Mouse (Mus musculus) forebrain, postnatal 0 days (tissue): Measurements from ENCODE around the gene Vgf. TPM values are rescaled to one million over a fixed set of nuclear protein-coding genes. Genes with fewer than 3 reads are reported as not detected.

Experiments
- ATAC-seq: fragments of 200-750 bp; cut with Nextera tagmentation; 2 replicates; pipeline ENCODE4 v1.8.0; 2017; ENCODE audit warnings: mild to moderate bottlenecking, moderate library complexity
- DNase-seq: peaks from one replicate; pipeline ENCODE4 v3.0.0-alpha.2; 2015
- H3K27ac ChIP-seq: fragments of 300-500 bp; sonication (generic); 2 replicates; pipeline ENCODE4 v1.5.1; 2014; ENCODE audit warnings: low read depth, mild to moderate bottlenecking, antibody characterized with exemption, low read length, moderate library complexity, mixed read lengths
- H3K27me3 ChIP-seq: fragments of 300-500 bp; sonication (generic); 2 replicates; pipeline ENCODE4 v1.6.1; 2014; ENCODE audit warnings: mild to moderate bottlenecking, low read length, mixed read lengths; ENCODE audit not compliant: insufficient read depth
- H3K36me3 ChIP-seq: fragments of 300-500 bp; sonication (generic); 2 replicates; pipeline ENCODE4 v1.6.1; 2014; ENCODE audit warnings: mild to moderate bottlenecking, moderate library complexity; ENCODE audit not compliant: insufficient read depth
- H3K4me1 ChIP-seq: fragments of 300-500 bp; sonication (generic); 2 replicates; pipeline ENCODE4 v1.6.1; 2014; ENCODE audit warnings: antibody characterized with exemption; ENCODE audit not compliant: insufficient read depth
- H3K4me2 ChIP-seq: fragments of 300-500 bp; sonication (generic); 2 replicates; pipeline ENCODE4 v1.6.1; 2014; ENCODE audit warnings: low read depth, mild to moderate bottlenecking, moderate library complexity
- H3K4me3 ChIP-seq: fragments of 300-500 bp; sonication (generic); 2 replicates; pipeline ENCODE4 v1.5.1; 2014; ENCODE audit warnings: low read depth, low read length, mixed read lengths
- H3K9ac ChIP-seq: fragments of 300-500 bp; sonication (generic); 2 replicates; pipeline ENCODE4 v1.6.1; 2014; ENCODE audit warnings: mild to moderate bottlenecking
- H3K9me3 ChIP-seq: fragments of 300-500 bp; sonication (generic); 2 replicates; pipeline ENCODE4 v1.6.1; 2016; ENCODE audit warnings: low read length
- CTCF ChIP-seq: sonication (generic); IDR thresholded peaks from 2 replicates; pipeline ENCODE4 v1.5.1; 2016; ENCODE audit warnings: antibody characterized with exemption, control low read depth, low read depth
- WGBS: fragments of 180-500 bp; shearing (Covaris S2); extraction: QIAGEN DNeasy Blood & Tissue Kit; methylation state at CpG from one replicate; pipeline ENCODE4 v1.1.7; 2014; 5-methylcytosine and 5-hydroxymethylcytosine counted together
- polyA plus RNA-seq: library from polyadenylated mRNA; unstranded; fragments of >200 nt; fragmentation: Nextera tagmentation; extraction: Ambion mirVana; gene quantifications from 2 replicates; pipeline ENCODE4 v1.2.1, GENCODE M21; 2015
- total RNA-seq: library from RNA; depleted of rRNA; stranded (reverse); fragments of >200 nt; gene quantifications from 2 replicates; pipeline ENCODE4 v1.2.3, GENCODE M21; 2014; rRNA removed

The Vgf gene
- 82.7 and 116 TPM in 2 replicates for total RNA-seq
- 26.7 and 40.0 TPM in 2 replicates for polyA plus RNA-seq

DNA sequence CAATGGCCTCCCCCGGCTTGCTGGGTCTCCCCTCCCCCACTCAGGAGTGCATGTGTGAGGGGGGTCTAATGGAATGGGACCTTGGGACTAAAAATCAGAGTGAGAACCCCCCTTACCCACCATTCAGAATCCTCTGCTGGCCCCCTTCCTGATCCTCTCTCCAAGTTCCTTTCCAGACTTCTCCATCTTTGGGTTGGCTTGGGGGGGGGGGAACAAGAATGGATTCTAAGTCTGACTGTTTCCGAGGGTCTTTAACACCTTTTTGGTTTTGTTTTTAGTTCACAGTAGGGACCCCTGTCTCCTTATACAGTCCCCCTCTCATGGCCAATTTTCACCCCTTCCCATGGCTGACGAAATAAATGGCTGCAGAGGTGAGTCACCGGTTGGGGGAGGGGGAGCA, at the start of gene Vgf:
Vgf (plus strand) TSS at position 301 of the 400 bp plus-strand sequence.
- no peak for TF ChIP-seq CTCF
- 34% methylated on average over 4 of the region's 4 CpGs for WGBS
- Histone ChIP-seq H3K36me3 (no peaks in the 10 kb centered on the region), H3K4me3 (peak within 1 kb of the TSS; percentile 29), H3K9ac (peak within 1 kb of the TSS; percentile 19; the same call in 1 of the 2 replicates), H3K27me3 (peaks cover 40% of the 10 kb centered on the region), H3K4me1 (no peaks in the 10 kb centered on the region; the same call in 1 of the 2 replicates), H3K27ac (no peak within 1 kb of the TSS), H3K9me3 (no peaks in the 10 kb centered on the region), H3K4me2 (peak within 1 kb of the TSS; percentile 38)
- DNase-seq = no peak
- ATAC-seq = no peak

DNA sequence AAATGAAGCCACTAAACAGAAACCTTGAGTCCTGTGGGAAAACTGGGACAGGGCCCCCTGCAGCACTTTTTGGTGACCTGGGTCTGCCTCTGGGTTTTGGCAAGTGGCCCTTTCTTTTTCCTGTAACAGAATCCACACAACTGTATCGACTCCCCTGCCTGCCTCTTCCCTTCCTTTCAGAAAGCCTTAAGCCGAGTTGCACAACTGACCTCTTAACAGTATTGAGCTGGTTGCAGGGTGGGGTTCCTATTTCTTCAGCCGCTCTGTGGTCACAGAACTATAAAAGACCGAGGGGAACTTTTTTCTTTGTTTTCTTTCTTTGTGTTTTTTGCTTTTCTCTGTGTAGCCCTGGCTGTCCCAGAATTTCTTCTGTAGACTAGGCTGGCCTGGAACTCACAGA, 48.4 kb upstream of the Vgf start:
- no peak overlapping the region for H3K9ac ChIP-seq
- no peak overlapping the region for H3K4me2 ChIP-seq
- ATAC-seq = no peak
- no peak for DNase-seq
- H3K4me1 ChIP-seq = no peaks in the 10 kb centered on the region
- H3K9me3 ChIP-seq = no peaks in the 10 kb centered on the region
- no peak overlapping the region for H3K27ac ChIP-seq
- TF ChIP-seq CTCF = no peak
- no peaks in the 10 kb centered on the region for H3K27me3 ChIP-seq
- peaks cover 13% of the 10 kb centered on the region; the same call in 1 of the 2 replicates for H3K36me3 ChIP-seq
- WGBS = 74% methylated on average over 4 of the region's 4 CpGs
- no peak overlapping the region for H3K4me3 ChIP-seq

DNA sequence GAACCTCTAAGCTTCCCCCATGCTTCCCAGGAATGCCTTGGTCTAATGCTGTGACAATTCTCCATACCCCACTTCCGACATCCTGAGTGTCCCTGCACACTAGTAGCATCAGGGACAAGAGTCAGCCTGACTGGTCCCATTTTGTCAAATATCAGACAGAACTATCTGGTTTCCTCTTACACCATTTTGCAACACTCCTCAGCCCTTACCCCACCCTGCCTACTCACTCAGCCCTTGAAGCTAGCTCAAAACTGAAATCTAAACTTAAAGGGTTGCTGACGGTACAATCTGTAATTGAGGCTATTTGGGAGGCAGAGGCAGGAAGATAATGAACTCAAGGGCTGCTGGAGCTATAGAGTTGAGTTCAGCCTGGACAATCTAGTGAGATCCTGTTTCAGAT, 46.4 kb upstream of the Vgf start:
- H3K9ac ChIP-seq = no peak overlapping the region
- no peak for ATAC-seq
- H3K36me3 ChIP-seq = peaks cover 29% of the 10 kb centered on the region
- no peaks in the 10 kb centered on the region for H3K4me1 ChIP-seq
- H3K4me2 ChIP-seq = no peak overlapping the region
- no peak overlapping the region for H3K27ac ChIP-seq
- H3K9me3 ChIP-seq = no peaks in the 10 kb centered on the region
- TF ChIP-seq CTCF = no peak
- H3K4me3 ChIP-seq = no peak overlapping the region
- 70% methylated on average over 2 of the region's 2 CpGs for WGBS
- no peak for DNase-seq
- no peaks in the 10 kb centered on the region for H3K27me3 ChIP-seq

DNA sequence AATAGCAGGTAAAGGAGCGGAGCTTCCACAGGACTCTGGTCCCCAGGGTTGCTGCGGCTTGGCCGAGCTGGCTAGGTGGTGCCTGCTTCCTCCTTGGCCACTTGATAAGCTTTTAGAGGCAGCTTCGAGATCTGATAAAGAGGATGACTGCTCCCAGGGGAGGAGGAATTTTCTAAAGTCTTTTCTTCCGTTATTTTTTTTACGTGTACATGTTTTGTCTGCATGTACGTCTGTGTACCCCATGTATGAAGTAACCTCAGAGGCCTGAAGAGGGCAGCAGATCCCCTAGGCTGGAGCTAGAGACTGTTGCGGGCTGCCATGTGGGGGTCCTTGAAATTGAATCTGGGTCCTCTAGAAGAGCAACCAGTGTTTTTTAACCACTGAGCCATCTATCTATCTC, 45.2 kb upstream of the Vgf start:
- DNase-seq (no peak), ATAC-seq (no peak)
- Histone ChIP-seq H3K9me3 (no peaks in the 10 kb centered on the region), H3K4me1 (no peaks in the 10 kb centered on the region), H3K27ac (no peak overlapping the region), H3K4me3 (no peak overlapping the region), H3K4me2 (no peak overlapping the region), H3K9ac (no peak overlapping the region), H3K27me3 (no peaks in the 10 kb centered on the region), H3K36me3 (peaks cover 31% of the 10 kb centered on the region)
- TF ChIP-seq CTCF = peak; percentile 39
- 90% methylated on average over 8 of the region's 8 CpGs for WGBS

DNA sequence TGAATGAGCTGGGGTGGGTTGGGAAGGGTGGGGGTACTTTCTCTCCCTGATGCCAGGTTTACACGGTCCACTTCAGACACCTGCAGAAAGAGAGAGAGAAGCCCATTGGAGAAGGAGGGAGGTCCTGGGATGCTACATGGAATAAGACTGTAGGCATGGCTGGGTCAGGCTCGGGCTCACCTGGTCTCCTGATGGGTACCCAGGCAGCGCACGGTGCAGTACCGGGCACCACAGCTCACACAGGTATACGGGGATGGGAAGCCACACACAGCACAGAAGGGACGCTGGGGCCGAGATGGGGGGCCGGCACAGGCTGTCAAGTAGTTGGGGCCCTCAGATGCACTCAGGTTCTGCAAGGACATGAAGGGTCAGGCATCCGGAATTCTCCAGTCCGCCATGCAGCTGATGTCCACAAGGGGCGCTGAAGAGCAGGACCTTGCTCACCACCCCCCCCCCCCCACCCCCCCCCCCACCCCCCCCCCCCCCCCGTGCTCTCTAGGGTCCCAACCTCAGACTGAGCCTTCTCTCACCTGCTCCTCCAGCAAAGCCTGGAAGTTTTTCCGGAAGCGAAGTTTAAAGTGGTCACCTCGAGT, 43.8 kb upstream of the Vgf start:
- Histone ChIP-seq H3K36me3 (peaks cover 31% of the 10 kb centered on the region), H3K9me3 (no peaks in the 10 kb centered on the region), H3K27ac (no peak overlapping the region), H3K4me1 (no peaks in the 10 kb centered on the region), H3K27me3 (no peaks in the 10 kb centered on the region), H3K4me2 (no peak overlapping the region), H3K9ac (no peak overlapping the region), H3K4me3 (no peak overlapping the region)
- DNase-seq (no peak), ATAC-seq (no peak)
- peak; percentile 59 for TF ChIP-seq CTCF
- WGBS = 43% methylated on average over 15 of the region's 16 CpGs

DNA sequence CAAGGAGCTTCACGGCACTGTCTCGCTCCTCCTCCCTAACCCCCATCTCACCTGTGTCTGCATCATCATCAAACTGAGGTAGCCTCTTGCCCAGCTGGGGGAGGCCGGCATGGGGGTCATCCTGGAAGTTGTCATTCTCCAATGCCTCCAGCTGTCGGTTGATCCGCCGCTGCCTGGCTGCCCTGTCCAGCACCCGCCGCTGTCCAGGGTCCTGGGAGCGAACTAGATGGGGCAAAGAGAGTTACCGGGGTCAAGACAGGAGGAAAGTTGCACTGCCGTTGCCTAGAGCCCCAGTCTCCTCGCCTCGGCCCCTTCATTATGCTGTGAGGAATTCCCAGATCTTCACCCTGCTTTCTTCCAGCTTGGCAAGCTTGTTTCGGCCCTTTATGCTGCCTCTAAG, 41.4 kb upstream of the Vgf start:
- Histone ChIP-seq H3K27me3 (no peaks in the 10 kb centered on the region), H3K9me3 (no peaks in the 10 kb centered on the region), H3K4me2 (no peak overlapping the region), H3K36me3 (peaks cover 41% of the 10 kb centered on the region), H3K27ac (no peak overlapping the region), H3K4me1 (peaks cover 3% of the 10 kb centered on the region; the same call in 1 of the 2 replicates), H3K9ac (no peak overlapping the region), H3K4me3 (no peak overlapping the region)
- no peak for ATAC-seq
- WGBS = 59% methylated on average over 14 of the region's 14 CpGs
- DNase-seq = no peak
- no peak for TF ChIP-seq CTCF

DNA sequence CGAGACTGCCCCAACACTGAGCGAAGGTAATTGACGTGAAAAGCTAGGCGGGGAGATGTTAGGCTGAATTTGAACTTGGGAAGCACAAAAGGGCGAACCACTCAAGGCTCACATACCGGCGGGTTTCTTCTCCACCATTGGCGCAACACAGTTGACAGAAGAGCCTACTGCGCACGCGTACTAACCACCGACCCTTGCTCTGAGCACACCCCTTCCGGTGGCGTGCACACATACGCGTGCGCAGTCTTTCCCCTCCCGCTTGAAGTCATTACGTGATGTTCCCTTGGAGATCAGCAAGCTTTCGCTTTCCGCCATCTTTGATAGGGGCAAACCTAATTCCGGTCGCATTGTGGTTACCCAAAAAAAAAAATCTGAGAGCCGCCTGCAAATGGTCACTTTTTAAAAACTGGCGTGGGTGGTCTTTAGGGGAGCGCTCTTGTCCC, 39.5 kb upstream of the Vgf start, which contains the start of gene Plod3:
Plod3 (plus strand) TSS at position 325 of the 443 bp plus-strand sequence.
- peaks cover 3% of the 10 kb centered on the region; the same call in 1 of the 2 replicates for H3K4me1 ChIP-seq
- DNase-seq (peak; percentile 100), ATAC-seq (peak; percentile 97)
- no peaks in the 10 kb centered on the region for H3K9me3 ChIP-seq
- TF ChIP-seq CTCF = no peak; the same call in none of the 2 replicates
- under 1% methylated on average over 26 of the region's 26 CpGs for WGBS
- no peaks in the 10 kb centered on the region for H3K27me3 ChIP-seq
- H3K9ac ChIP-seq = peak within 1 kb of the TSS; percentile 99
- H3K36me3 ChIP-seq = peaks cover 54% of the 10 kb centered on the region
- H3K4me2 ChIP-seq = peak within 1 kb of the TSS; percentile 91
- H3K4me3 ChIP-seq = peak within 1 kb of the TSS; percentile 98
- H3K27ac ChIP-seq = peak within 1 kb of the TSS; percentile 96
